Mouse (Mus musculus): Measurements from ENCODE around the gene Ano6.
A peak's percentile ranks its signal among the peaks of the same experiment; 100 is the strongest.

Ano6 gene

GRCm38 (mm10) chr15:95767825-95768224, 22.8 kb upstream of the Ano6 start:
- DNase-seq (ENCODE audit: inconsistent age in 2 of 2, low spot score in 1 of 2): peak in 1 of 2 experiments; percentile 35

- DNase-seq (ENCODE audit: inconsistent age in 2 of 2, low spot score in 1 of 2): peak in 1 of 2 experiments; percentile 61
These were observed 21.9 kb upstream of the Ano6 start for GRCm38 (mm10) chr15:95768703-95769102.

GRCm38 (mm10) chr15:95769576-95769975, 21.1 kb upstream of the Ano6 start:
- peak in 1 of 2 experiments; percentile 64 for DNase-seq (ENCODE audit: inconsistent age in 2 of 2, low spot score in 1 of 2)

GRCm38 (mm10) chr15:95770307-95770706, 20.3 kb upstream of the Ano6 start:
- no peak for DNase-seq (ENCODE audit: inconsistent age in 2 of 2, low spot score in 1 of 2)

- no peak for DNase-seq (ENCODE audit: inconsistent age in 2 of 2, low spot score in 1 of 2)
These were observed 18.3 kb upstream of the Ano6 start for GRCm38 (mm10) chr15:95772374-95772773.

- peak; percentile 66 to 92 for DNase-seq (ENCODE audit: inconsistent age in 2 of 2, low spot score in 1 of 2)
These were observed 17.5 kb upstream of the Ano6 start for GRCm38 (mm10) chr15:95772861-95773836.

GRCm38 (mm10) chr15:95774197-95774596, 16.4 kb upstream of the Ano6 start:
- DNase-seq (ENCODE audit: inconsistent age in 2 of 2, low spot score in 1 of 2): no peak

GRCm38 (mm10) chr15:95774674-95775414, 15.8 kb upstream of the Ano6 start:
- no peak for DNase-seq (ENCODE audit: inconsistent age in 2 of 2, low spot score in 1 of 2)

- DNase-seq (ENCODE audit: inconsistent age in 2 of 2, low spot score in 1 of 2): no peak
These were observed 12.9 kb upstream of the Ano6 start for GRCm38 (mm10) chr15:95777743-95778142.

GRCm38 (mm10) chr15:95778710-95779109, 11.9 kb upstream of the Ano6 start:
- DNase-seq (ENCODE audit: inconsistent age in 2 of 2, low spot score in 1 of 2): no peak

- DNase-seq (ENCODE audit: inconsistent age in 2 of 2, low spot score in 1 of 2): no peak
These were observed 4.0 kb upstream of the Ano6 start for GRCm38 (mm10) chr15:95786624-95787023.

GRCm38 (mm10) chr15:95787578-95787977, 3.1 kb upstream of the Ano6 start:
- peak in 1 of 2 experiments; percentile 33 for DNase-seq (ENCODE audit: inconsistent age in 2 of 2, low spot score in 1 of 2)

GRCm38 (mm10) chr15:95789562-95790528, 798 bp upstream of the Ano6 start:
- peak; percentile 72 to 86 for DNase-seq (ENCODE audit: inconsistent age in 2 of 2, low spot score in 1 of 2)

- DNase-seq (ENCODE audit: inconsistent age in 2 of 2, low spot score in 1 of 2): no peak
These were observed 623 bp downstream of the Ano6 start for GRCm38 (mm10) chr15:95791141-95791791.

GRCm38 (mm10) chr15:95791855-95792254, 1.2 kb downstream of the Ano6 start:
- DNase-seq (ENCODE audit: inconsistent age in 2 of 2, low spot score in 1 of 2): no peak

- DNase-seq (ENCODE audit: inconsistent age in 2 of 2, low spot score in 1 of 2): peak in 1 of 2 experiments; percentile 47
These were observed 1.9 kb downstream of the Ano6 start for GRCm38 (mm10) chr15:95792261-95793260.

GRCm38 (mm10) chr15:95793748-95794491, 3.3 kb downstream of the Ano6 start:
- DNase-seq (ENCODE audit: inconsistent age in 2 of 2, low spot score in 1 of 2): no peak
